Mouse (Mus musculus): ENCODE measurements around the gene Stx17. TPM values are rescaled to one million over a fixed set of nuclear protein-coding genes. Genes with fewer than 3 reads are reported as not detected.

Stx17 gene
- total and polyA plus RNA-seq, 2 experiments from 2014 or later = 24.6 to 26.8 TPM

GRCm38 (mm10) chr4:48163851-48164250 lies 39.1 kb downstream of the Stx17 start:
- 84% methylated on average over 5 of the region's 5 CpGs for WGBS
- Histone ChIP-seq H3K36me3 (ENCODE audit: insufficient read depth, low read length) (peaks cover 6% of the 10 kb centered on the region; the same call in 1 of the 2 replicates), H3K27ac (ENCODE audit: low read depth, low read length) (no peak overlapping the region), H3K27me3 (ENCODE audit: insufficient read depth, low read length) (no peaks in the 10 kb centered on the region), H3K4me2 (ENCODE audit: low read depth, low read length, poor library complexity, severe bottlenecking) (no peak overlapping the region), H3K9ac (replicated peaks; ENCODE audit: low read length, poor library complexity, severe bottlenecking) (no peak overlapping the region), H3K9me3 (ENCODE audit: low read length) (no peaks in the 10 kb centered on the region), H3K4me3 (ENCODE audit: low read depth, low read length) (no peak overlapping the region), H3K4me1 (ENCODE audit: insufficient read depth, low read length) (no peaks in the 10 kb centered on the region)
- DNase-seq (ENCODE audit: low spot score) (no peak), ATAC-seq (ENCODE audit: low FRiP score) (no peak)
- no peak for TF ChIP-seq CTCF (IDR thresholded peaks at IDR 0.05)

- 85% methylated on average over 3 of the region's 3 CpGs for WGBS
- H3K27ac ChIP-seq (ENCODE audit: low read depth, low read length) = no peak overlapping the region
- H3K36me3 ChIP-seq (ENCODE audit: insufficient read depth, low read length) = no peaks in the 10 kb centered on the region
- H3K9ac ChIP-seq (replicated peaks; ENCODE audit: low read length, poor library complexity, severe bottlenecking) = no peak overlapping the region
- DNase-seq (ENCODE audit: low spot score) (no peak), ATAC-seq (ENCODE audit: low FRiP score) (no peak)
- no peak for TF ChIP-seq CTCF (IDR thresholded peaks at IDR 0.05)
- no peak overlapping the region for H3K4me3 ChIP-seq (ENCODE audit: low read depth, low read length)
- no peak overlapping the region for H3K4me2 ChIP-seq (ENCODE audit: low read depth, low read length, poor library complexity, severe bottlenecking)
- H3K4me1 ChIP-seq (ENCODE audit: insufficient read depth, low read length) = no peaks in the 10 kb centered on the region
- no peaks in the 10 kb centered on the region for H3K27me3 ChIP-seq (ENCODE audit: insufficient read depth, low read length)
- no peaks in the 10 kb centered on the region for H3K9me3 ChIP-seq (ENCODE audit: low read length)
Measured at GRCm38 (mm10) chr4:48175666-48176065, 51.0 kb downstream of the Stx17 start.

GRCm38 (mm10) chr4:48180922-48181321 lies 56.2 kb downstream of the Stx17 start:
- Histone ChIP-seq H3K27ac (ENCODE audit: low read depth, low read length) (no peak overlapping the region), H3K4me1 (ENCODE audit: insufficient read depth, low read length) (no peaks in the 10 kb centered on the region), H3K4me3 (ENCODE audit: low read depth, low read length) (no peak overlapping the region), H3K9ac (replicated peaks; ENCODE audit: low read length, poor library complexity, severe bottlenecking) (no peak overlapping the region), H3K36me3 (ENCODE audit: insufficient read depth, low read length) (0 out of 2 replicates have a peak, but pooled peaks cover 3% of the 10 kb centered on the region), H3K27me3 (ENCODE audit: insufficient read depth, low read length) (no peaks in the 10 kb centered on the region), H3K9me3 (ENCODE audit: low read length) (no peaks in the 10 kb centered on the region), H3K4me2 (ENCODE audit: low read depth, low read length, poor library complexity, severe bottlenecking) (no peak overlapping the region)
- ATAC-seq (ENCODE audit: low FRiP score) (no peak), DNase-seq (ENCODE audit: low spot score) (no peak)
- WGBS = 5% methylated on average over 2 of the region's 2 CpGs
- no peak for TF ChIP-seq CTCF (IDR thresholded peaks at IDR 0.05)

GRCm38 (mm10) chr4:48181366-48181765 lies 56.7 kb downstream of the Stx17 start:
- no peak overlapping the region for H3K4me2 ChIP-seq (ENCODE audit: low read depth, low read length, poor library complexity, severe bottlenecking)
- H3K27me3 ChIP-seq (ENCODE audit: insufficient read depth, low read length) = no peaks in the 10 kb centered on the region
- 57% methylated on average over 6 of the region's 6 CpGs for WGBS
- H3K36me3 ChIP-seq (ENCODE audit: insufficient read depth, low read length) = 0 out of 2 replicates have a peak, but pooled peaks cover 3% of the 10 kb centered on the region
- ATAC-seq (ENCODE audit: low FRiP score) (no peak), DNase-seq (ENCODE audit: low spot score) (no peak)
- no peak overlapping the region for H3K27ac ChIP-seq (ENCODE audit: low read depth, low read length)
- no peak overlapping the region for H3K4me3 ChIP-seq (ENCODE audit: low read depth, low read length)
- TF ChIP-seq CTCF (IDR thresholded peaks at IDR 0.05) = no peak
- no peaks in the 10 kb centered on the region for H3K9me3 ChIP-seq (ENCODE audit: low read length)
- no peaks in the 10 kb centered on the region for H3K4me1 ChIP-seq (ENCODE audit: insufficient read depth, low read length)
- no peak overlapping the region for H3K9ac ChIP-seq (replicated peaks; ENCODE audit: low read length, poor library complexity, severe bottlenecking)

GRCm38 (mm10) chr4:48182115-48182806 lies 57.5 kb downstream of the Stx17 start:
- Histone ChIP-seq H3K4me3 (ENCODE audit: low read depth, low read length) (no peak overlapping the region), H3K27me3 (ENCODE audit: insufficient read depth, low read length) (no peaks in the 10 kb centered on the region), H3K9me3 (ENCODE audit: low read length) (no peaks in the 10 kb centered on the region), H3K9ac (replicated peaks; ENCODE audit: low read length, poor library complexity, severe bottlenecking) (no peak overlapping the region), H3K36me3 (ENCODE audit: insufficient read depth, low read length) (0 out of 2 replicates have a peak, but pooled peaks cover 3% of the 10 kb centered on the region), H3K4me2 (ENCODE audit: low read depth, low read length, poor library complexity, severe bottlenecking) (no peak overlapping the region), H3K4me1 (ENCODE audit: insufficient read depth, low read length) (no peaks in the 10 kb centered on the region), H3K27ac (ENCODE audit: low read depth, low read length) (no peak overlapping the region)
- no peak for DNase-seq (ENCODE audit: low spot score)
- TF ChIP-seq CTCF (IDR thresholded peaks at IDR 0.05) = no peak
- no peak for ATAC-seq (ENCODE audit: low FRiP score)
- 88% methylated on average over 8 of the region's 8 CpGs for WGBS

GRCm38 (mm10) chr4:48197925-48198324 lies 73.2 kb downstream of the Stx17 start:
- Histone ChIP-seq H3K27ac (ENCODE audit: low read depth, low read length) (no peak overlapping the region), H3K4me2 (ENCODE audit: low read depth, low read length, poor library complexity, severe bottlenecking) (no peak overlapping the region), H3K9me3 (ENCODE audit: low read length) (no peaks in the 10 kb centered on the region), H3K9ac (replicated peaks; ENCODE audit: low read length, poor library complexity, severe bottlenecking) (no peak overlapping the region), H3K36me3 (ENCODE audit: insufficient read depth, low read length) (0 out of 2 replicates have a peak, but pooled peaks cover 3% of the 10 kb centered on the region), H3K27me3 (ENCODE audit: insufficient read depth, low read length) (no peaks in the 10 kb centered on the region), H3K4me1 (ENCODE audit: insufficient read depth, low read length) (no peaks in the 10 kb centered on the region), H3K4me3 (ENCODE audit: low read depth, low read length) (no peak overlapping the region)
- 83% methylated on average over 3 of the region's 3 CpGs for WGBS
- TF ChIP-seq CTCF (IDR thresholded peaks at IDR 0.05) = peak; percentile 62
- no peak for DNase-seq (ENCODE audit: low spot score)
- no peak for ATAC-seq (ENCODE audit: low FRiP score)
